9 mouse cellular contexts compared by ENCODE assay signal in the genomic region with DNA sequence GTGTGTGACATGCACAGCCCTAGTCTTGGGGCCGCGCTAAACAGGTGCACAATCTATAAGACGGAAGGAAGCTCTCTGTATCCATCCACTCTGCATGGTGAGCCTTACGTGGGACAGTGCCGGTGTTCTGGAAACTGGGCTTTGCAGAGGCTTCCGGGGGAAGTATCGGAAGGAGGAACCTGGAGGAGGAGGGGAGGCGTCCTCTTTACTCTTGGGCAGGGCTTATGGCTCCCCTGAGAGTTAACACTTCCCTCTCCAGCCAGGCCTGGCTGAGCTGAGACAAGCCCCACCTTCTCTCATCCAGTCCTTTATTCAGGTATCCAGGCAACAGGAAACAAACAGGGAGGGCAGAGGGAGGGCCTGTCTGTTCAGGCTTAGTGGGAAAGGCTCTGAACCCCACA. TPM values are rescaled to one million over a fixed set of nuclear protein-coding genes. Genes with fewer than 3 reads are reported as not detected.
DNase-seq lines count a peak whose midpoint lies in the region; ATAC-seq and TF ChIP-seq lines count a peak whose summit lies in the region.
"Had no signal": no experiment of that assay in that cellular context is flagged by ENCODE, and none has a peak within 500 bp of the region (broad histone marks: within the 10 kb centered on the region; RNA-seq: fewer than 3 reads in every experiment).

No protein-coding gene starts in this region.

- under 1% methylated on average over 8 of the region's 8 CpGs for WGBS in heart, embryonic 12.5 days
- WGBS in liver, embryonic 16.5 days (ENCODE audit: insufficient replicate concordance) = 0% methylated on average over 8 of the region's 8 CpGs
- 2% methylated on average over 8 of the region's 8 CpGs for WGBS in neural tube, embryonic 11.5 days
- under 1% methylated on average over 8 of the region's 8 CpGs for WGBS in stomach, embryonic 16.5 days

- peak overlapping the region; percentile 60 for H3K9ac ChIP-seq in heart, embryonic 12.5 days
- no peak overlapping the region for H3K9ac ChIP-seq in liver, embryonic 16.5 days (ENCODE audit: low read depth, low read length)
- peak overlapping the region; percentile 51 for H3K9ac ChIP-seq in neural tube, embryonic 11.5 days (ENCODE audit: low read length)
- H3K9ac ChIP-seq in stomach, embryonic 16.5 days (ENCODE audit: low read length) = peak overlapping the region; percentile 71

- H3K4me2 ChIP-seq in heart, embryonic 12.5 days = peak overlapping the region; percentile 81
- peak overlapping the region; percentile 21; the same call in 1 of the 2 replicates for H3K4me2 ChIP-seq in liver, embryonic 16.5 days (ENCODE audit: low read depth, low read length)
- H3K4me2 ChIP-seq in neural tube, embryonic 11.5 days (ENCODE audit: low read depth) = peak overlapping the region; percentile 58
- H3K4me2 ChIP-seq in stomach, embryonic 16.5 days (ENCODE audit: low read depth, low read length) = peak overlapping the region; percentile 68

- no peak for TF ChIP-seq CTCF in cortical plate, adult 2 months (IDR thresholded peaks at IDR 0.05; ENCODE audit: extremely low read depth, insufficient read depth, low read length)

- H3K27ac ChIP-seq in cortical plate, adult 2 months (ENCODE audit: insufficient read depth, low read length) = no peak overlapping the region
- H3K27ac ChIP-seq in heart, embryonic 12.5 days (ENCODE audit: poor library complexity, severe bottlenecking) = no peak overlapping the region
- no peak overlapping the region for H3K27ac ChIP-seq in liver, embryonic 16.5 days (ENCODE audit: low read length)
- H3K27ac ChIP-seq in neural tube, embryonic 11.5 days (ENCODE audit: low read depth, low read length) = no peak overlapping the region
- peak overlapping the region; percentile 79 for H3K27ac ChIP-seq in stomach, embryonic 16.5 days (ENCODE audit: low read length)

- DNase-seq in gastrocnemius, adult 18-20 months (ENCODE audit: low spot score) = peak; percentile 26
- DNase-seq in gastrocnemius, adult 8-10 months (ENCODE audit: low spot score in 2 of 2) = no peak
- DNase-seq in kidney, adult 9 months = peak; percentile 61
- peak; percentile 55 for DNase-seq in neural tube, embryonic 11.5 days (ENCODE audit: low spot score)

- H3K4me3 ChIP-seq in cortical plate, adult 2 months (ENCODE audit: insufficient read depth, low read length) = peak overlapping the region; percentile 54
- H3K4me3 ChIP-seq in heart, embryonic 12.5 days = peak overlapping the region; percentile 51
- peak overlapping the region; percentile 48 for H3K4me3 ChIP-seq in liver, embryonic 16.5 days (ENCODE audit: low read depth, low read length)
- peak overlapping the region; percentile 32 for H3K4me3 ChIP-seq in neural tube, embryonic 11.5 days (ENCODE audit: low read depth, low read length)
- H3K4me3 ChIP-seq in stomach, embryonic 16.5 days (replicated peaks; ENCODE audit: low read length) = peak overlapping the region; percentile 57

- no peaks in the 10 kb centered on the region for H3K36me3 ChIP-seq in heart, embryonic 12.5 days
- no peaks in the 10 kb centered on the region for H3K36me3 ChIP-seq in liver, embryonic 16.5 days (ENCODE audit: control insufficient read depth, insufficient read depth)
- H3K36me3 ChIP-seq in neural tube, embryonic 11.5 days (ENCODE audit: control insufficient read depth, insufficient read depth, low read length) = no peaks in the 10 kb centered on the region
- H3K36me3 ChIP-seq in stomach, embryonic 16.5 days (ENCODE audit: control insufficient read depth, insufficient read depth, low read length) = no peaks in the 10 kb centered on the region
- H3K36me3 ChIP-seq: G1E had no signal

- no peaks in the 10 kb centered on the region for H3K9me3 ChIP-seq in heart, embryonic 12.5 days (replicated peaks)
- H3K9me3 ChIP-seq in liver, embryonic 16.5 days (replicated peaks; ENCODE audit: control insufficient read depth, low read length) = no peaks in the 10 kb centered on the region
- no peaks in the 10 kb centered on the region for H3K9me3 ChIP-seq in neural tube, embryonic 11.5 days (ENCODE audit: control insufficient read depth, low read length)
- H3K9me3 ChIP-seq in stomach, embryonic 16.5 days (replicated peaks; ENCODE audit: control insufficient read depth, low read length) = no peaks in the 10 kb centered on the region

- H3K27me3 ChIP-seq in heart, embryonic 12.5 days (replicated peaks) = peaks cover 8% of the 10 kb centered on the region
- peaks cover 11% of the 10 kb centered on the region for H3K27me3 ChIP-seq in liver, embryonic 16.5 days (ENCODE audit: control insufficient read depth, insufficient read depth, low read depth, low read length)
- no peaks in the 10 kb centered on the region for H3K27me3 ChIP-seq in neural tube, embryonic 11.5 days (ENCODE audit: control insufficient read depth, insufficient read depth, low read length)
- no peaks in the 10 kb centered on the region; the same call in 1 of the 2 replicates for H3K27me3 ChIP-seq in stomach, embryonic 16.5 days (ENCODE audit: control insufficient read depth, insufficient read depth, low read length)

- H3K4me1 ChIP-seq in cortical plate, adult 2 months (ENCODE audit: control insufficient read depth, insufficient read depth, low read length) = no peaks in the 10 kb centered on the region
- H3K4me1 ChIP-seq in heart, embryonic 12.5 days (replicated peaks) = peaks cover 35% of the 10 kb centered on the region
- H3K4me1 ChIP-seq in liver, embryonic 16.5 days (ENCODE audit: control insufficient read depth, low read depth, low read length) = peaks cover 3% of the 10 kb centered on the region; the same call in 1 of the 2 replicates
- H3K4me1 ChIP-seq in neural tube, embryonic 11.5 days (ENCODE audit: control insufficient read depth, insufficient read depth, low read length) = peaks cover 17% of the 10 kb centered on the region
- peaks cover 12% of the 10 kb centered on the region for H3K4me1 ChIP-seq in stomach, embryonic 16.5 days (ENCODE audit: control insufficient read depth, insufficient read depth, low read length)

- peak; percentile 64 for ATAC-seq in heart, embryonic 12.5 days (ENCODE audit: insufficient number of reproducible peaks, low FRiP score)
- peak; percentile 47 for ATAC-seq in liver, embryonic 16.5 days (ENCODE audit: low read depth)
- peak; percentile 83 for ATAC-seq in neural tube, embryonic 11.5 days (ENCODE audit: insufficient read depth, low FRiP score, low TSS enrichment)
- ATAC-seq in stomach, embryonic 16.5 days (ENCODE audit: insufficient read depth, low FRiP score) = peak; percentile 93

- TF ChIP-seq POLR2A in cortical plate, adult 2 months (IDR thresholded peaks at IDR 0.05; ENCODE audit: extremely low read depth, insufficient read depth, low read length) = peak; percentile 48; the same call in 1 of the 2 replicates

RNA-seq across cellular contexts. Expression of a gene that starts 5.2 kb away (rescaled TPM):
- not detected for total RNA-seq in gastrocnemius, adult 18-20 months (2021)
- not detected for total RNA-seq in gastrocnemius, adult 8-10 months (2022)
- polyA plus RNA-seq in cortical plate, adult 2 months (2012; rRNA removed) = 0.47 and 0.52 TPM in 2 replicates
- 0.24 and 0.33 TPM in 2 replicates for polyA plus RNA-seq in heart, embryonic 12.5 days (2016; fragmentation: Nextera tagmentation; extraction: Ambion mirVana)
- polyA plus RNA-seq in liver, embryonic 16.5 days (2015; fragmentation: Nextera tagmentation; extraction: Ambion mirVana) = 0.05 TPM in 1 of 2 replicates, not detected in the other
- polyA plus RNA-seq in neural tube, embryonic 11.5 days (2014; fragmentation: Nextera tagmentation; extraction: Ambion mirVana) = 0.15 TPM in 1 of 2 replicates, not detected in the other
- 1.6 and 2.5 TPM in 2 replicates for polyA plus RNA-seq in stomach, embryonic 16.5 days (2015; fragmentation: Nextera tagmentation; extraction: Ambion mirVana)
- total RNA-seq: G1E had no signal
- polyA plus RNA-seq: G1E had no signal

RNA-seq across cellular contexts. Expression of a gene that starts 29.9 kb away (rescaled TPM):
- total RNA-seq in gastrocnemius, adult 18-20 months (2021) = under 1 TPM in 1 of 2 experiments, not detected in 1; 0.47 TPM
- total RNA-seq in gastrocnemius, adult 8-10 months (2022) = not detected
- polyA plus RNA-seq in cortical plate, adult 2 months (2012; rRNA removed) = 3.3 and 3.6 TPM in 2 replicates
- polyA plus RNA-seq in heart, embryonic 12.5 days (2016; fragmentation: Nextera tagmentation; extraction: Ambion mirVana) = 1.7 and 3.0 TPM in 2 replicates
- polyA plus RNA-seq in liver, embryonic 16.5 days (2015; fragmentation: Nextera tagmentation; extraction: Ambion mirVana) = 0.21 and 0.40 TPM in 2 replicates
- 1.7 and 2.5 TPM in 2 replicates for polyA plus RNA-seq in neural tube, embryonic 11.5 days (2014; fragmentation: Nextera tagmentation; extraction: Ambion mirVana)
- 2.6 and 3.1 TPM in 2 replicates for polyA plus RNA-seq in stomach, embryonic 16.5 days (2015; fragmentation: Nextera tagmentation; extraction: Ambion mirVana)
- polyA plus RNA-seq: G1E had no signal

RNA-seq across cellular contexts. Expression of a gene that starts 39.8 kb away (rescaled TPM):
- total RNA-seq in gastrocnemius, adult 18-20 months (2021) = under 1 TPM; 0.18 to 0.24 TPM
- total RNA-seq in gastrocnemius, adult 8-10 months (2022) = not detected
- polyA plus RNA-seq in cortical plate, adult 2 months (2012; rRNA removed) = 0.28 and 0.31 TPM in 2 replicates
- polyA plus RNA-seq in heart, embryonic 12.5 days (2016; fragmentation: Nextera tagmentation; extraction: Ambion mirVana) = not detected in 2 replicates
- polyA plus RNA-seq in liver, embryonic 16.5 days (2015; fragmentation: Nextera tagmentation; extraction: Ambion mirVana) = 0.11 and 0.15 TPM in 2 replicates
- not detected in 2 replicates for polyA plus RNA-seq in neural tube, embryonic 11.5 days (2014; fragmentation: Nextera tagmentation; extraction: Ambion mirVana)
- polyA plus RNA-seq in stomach, embryonic 16.5 days (2015; fragmentation: Nextera tagmentation; extraction: Ambion mirVana) = 0.39 and 0.45 TPM in 2 replicates
- polyA plus RNA-seq: G1E had no signal

RNA-seq across cellular contexts. Expression of a gene that starts 50.7 kb away (rescaled TPM):
- 10 to 100 TPM; 14.0 to 28.7 TPM for total RNA-seq in gastrocnemius, adult 18-20 months (2021)
- 10 to 100 TPM in 3 of 4 experiments, 1 to 10 TPM in 1; 9.0 to 14.8 (median 10.9) TPM for total RNA-seq in gastrocnemius, adult 8-10 months (2022)
- 15.8 and 18.0 TPM in 2 replicates for polyA plus RNA-seq in cortical plate, adult 2 months (2012; rRNA removed)
- 351 and 387 TPM in 2 replicates for polyA plus RNA-seq in heart, embryonic 12.5 days (2016; fragmentation: Nextera tagmentation; extraction: Ambion mirVana)
- 112 and 113 TPM in 2 replicates for polyA plus RNA-seq in liver, embryonic 16.5 days (2015; fragmentation: Nextera tagmentation; extraction: Ambion mirVana)
- polyA plus RNA-seq in neural tube, embryonic 11.5 days (2014; fragmentation: Nextera tagmentation; extraction: Ambion mirVana) = 79.8 and 93.6 TPM in 2 replicates
- polyA plus RNA-seq in stomach, embryonic 16.5 days (2015; fragmentation: Nextera tagmentation; extraction: Ambion mirVana) = 377 and 446 TPM in 2 replicates

RNA-seq across cellular contexts. Expression of a gene that starts 51.8 kb away (rescaled TPM):
- not detected for total RNA-seq in gastrocnemius, adult 18-20 months (2021)
- total RNA-seq in gastrocnemius, adult 8-10 months (2022) = not detected
- 0.11 TPM in 1 of 2 replicates, not detected in the other for polyA plus RNA-seq in cortical plate, adult 2 months (2012; rRNA removed)
- polyA plus RNA-seq in heart, embryonic 12.5 days (2016; fragmentation: Nextera tagmentation; extraction: Ambion mirVana) = not detected in 2 replicates
- 0.17 TPM in 1 of 2 replicates, not detected in the other for polyA plus RNA-seq in liver, embryonic 16.5 days (2015; fragmentation: Nextera tagmentation; extraction: Ambion mirVana)
- polyA plus RNA-seq in neural tube, embryonic 11.5 days (2014; fragmentation: Nextera tagmentation; extraction: Ambion mirVana) = 0.27 and 0.31 TPM in 2 replicates
- polyA plus RNA-seq in stomach, embryonic 16.5 days (2015; fragmentation: Nextera tagmentation; extraction: Ambion mirVana) = not detected in 2 replicates
- total RNA-seq: G1E had no signal
- polyA plus RNA-seq: G1E had no signal

Comparison
In these comparisons a context has a peak if more than half of its experiments do, and no peak if none do; other contexts are left out.
1. DNase-seq: peak in gastrocnemius, adult 18-20 months (single experiment), kidney, adult 9 months (single experiment) and neural tube, embryonic 11.5 days (single experiment); none in gastrocnemius, adult 8-10 months (0 of 2).
2. H3K4me2 ChIP-seq: peak in every context shown above with its lines; median percentile 81 in heart, embryonic 12.5 days; 68 in stomach, embryonic 16.5 days; 58 in neural tube, embryonic 11.5 days; 21 in liver, embryonic 16.5 days.
3. Peak in every context shown above with its lines, with median percentiles within 50 percentile points of each other: H3K4me3 ChIP-seq and ATAC-seq.